Mouse (Mus musculus): ENCODE results near the gene 1700016D06Rik.

1700016D06Rik gene

GRCm38 (mm10) chr8:11701033-11701362 is at the start of gene 1700016D06Rik:
TSS of gene 1700016D06Rik (minus strand) at chr8:11701063.
- no peak for DNase-seq

GRCm38 (mm10) chr8:11749472-11749871 is 48.6 kb upstream of the 1700016D06Rik start:
- no peak for DNase-seq

- no peak for DNase-seq
Observed at GRCm38 (mm10) chr8:11746850-11747600, 46.2 kb upstream of the 1700016D06Rik start.

DNA sequence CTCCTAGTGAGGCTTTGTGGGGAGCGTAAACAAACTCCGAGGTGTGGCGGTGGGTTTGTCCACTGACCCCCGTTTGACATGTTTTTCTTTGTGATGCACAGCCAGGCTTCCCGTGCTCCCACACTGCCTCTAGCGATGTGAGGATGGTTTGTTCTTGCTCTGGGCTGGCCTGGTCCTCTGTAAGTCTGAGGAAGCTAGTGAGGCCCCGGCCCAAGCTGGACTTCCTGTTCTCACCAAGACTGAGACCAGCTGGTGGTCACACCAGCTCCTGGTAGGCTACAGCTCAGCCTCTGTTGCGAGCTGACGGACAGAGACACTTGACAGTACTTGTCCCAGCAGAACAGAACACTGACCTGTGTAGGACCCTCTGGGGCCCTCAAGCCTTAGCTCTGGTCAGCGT is 42.7 kb upstream of the 1700016D06Rik start:
- DNase-seq, result no peak

DNA sequence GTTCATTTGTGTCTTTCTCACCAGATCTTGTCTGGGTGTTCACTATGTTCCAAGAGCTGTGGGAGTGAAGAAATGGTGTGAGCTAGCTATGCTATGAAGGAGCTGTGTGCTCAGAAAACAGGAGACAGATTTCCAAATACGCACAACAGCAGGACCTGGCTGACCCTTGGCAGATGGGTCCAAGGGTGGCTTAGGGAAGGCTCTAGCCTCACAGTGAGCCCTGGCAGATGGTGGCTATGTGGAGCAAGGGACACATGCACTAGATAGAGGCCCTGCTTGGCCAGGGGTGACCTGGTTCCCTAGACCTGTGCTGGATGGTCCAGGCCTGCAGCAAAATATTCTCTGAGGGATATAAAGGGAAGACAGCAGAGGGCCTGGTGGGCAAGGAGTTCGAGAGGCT is 40.0 kb upstream of the 1700016D06Rik start:
- no peak for DNase-seq

GRCm38 (mm10) chr8:11739082-11739481 is 38.2 kb upstream of the 1700016D06Rik start:
- DNase-seq, result no peak

DNA sequence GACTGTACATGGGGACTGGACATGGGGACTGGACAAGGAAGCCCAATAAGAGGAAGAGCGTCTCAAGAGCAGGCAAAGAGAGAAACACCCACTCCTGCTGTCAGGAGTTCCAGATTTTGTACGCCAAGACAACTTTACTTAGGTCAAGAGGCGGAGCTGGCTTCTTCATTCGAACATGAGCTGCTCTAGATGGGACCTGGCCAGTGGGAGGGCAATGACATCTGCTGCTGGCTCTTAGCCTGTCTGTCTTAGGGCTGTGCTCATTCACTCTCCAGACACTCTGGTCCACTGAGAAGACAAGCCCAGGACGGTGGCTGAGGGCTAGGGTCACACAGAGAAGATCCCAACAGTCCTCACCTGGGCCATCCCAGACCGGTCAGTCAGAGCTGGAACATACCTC is 36.2 kb upstream of the 1700016D06Rik start:
- DNase-seq, result no peak

- no peak for DNase-seq
Observed at GRCm38 (mm10) chr8:11735672-11736235, 34.9 kb upstream of the 1700016D06Rik start.

GRCm38 (mm10) chr8:11730271-11730940 is 29.5 kb upstream of the 1700016D06Rik start:
- no peak for DNase-seq

- peak; percentile 49 for DNase-seq
Observed at GRCm38 (mm10) chr8:11728482-11729295, 27.8 kb upstream of the 1700016D06Rik start.

- DNase-seq, result peak; percentile 86
Observed at GRCm38 (mm10) chr8:11727651-11728481, 27.0 kb upstream of the 1700016D06Rik start, which contains the start of gene Arhgef7. TSS of gene Arhgef7 (plus strand) at chr8:11727721.

GRCm38 (mm10) chr8:11727273-11727650 is 26.4 kb upstream of the 1700016D06Rik start:
- DNase-seq, result no peak

DNA sequence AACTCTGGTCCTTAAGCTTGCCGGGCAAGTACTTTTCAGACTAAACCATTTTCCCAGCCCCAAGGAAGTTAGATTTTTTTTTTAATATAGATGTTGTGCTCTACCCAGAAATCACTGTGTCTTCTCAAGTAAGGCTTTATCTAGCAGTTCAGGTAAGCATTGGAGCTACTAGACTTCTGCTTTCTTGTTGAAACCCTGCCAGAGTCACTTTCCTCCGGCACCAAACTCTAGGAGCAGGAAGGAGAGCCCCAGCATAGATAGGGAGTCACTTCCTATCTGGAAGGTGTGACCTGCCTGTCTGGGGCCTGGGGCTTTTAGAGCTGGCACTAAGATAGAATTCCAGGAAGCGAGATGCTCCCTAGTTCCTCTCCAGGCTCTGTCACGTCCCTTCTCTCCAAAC is 16.3 kb upstream of the 1700016D06Rik start:
- DNase-seq, result no peak

DNA sequence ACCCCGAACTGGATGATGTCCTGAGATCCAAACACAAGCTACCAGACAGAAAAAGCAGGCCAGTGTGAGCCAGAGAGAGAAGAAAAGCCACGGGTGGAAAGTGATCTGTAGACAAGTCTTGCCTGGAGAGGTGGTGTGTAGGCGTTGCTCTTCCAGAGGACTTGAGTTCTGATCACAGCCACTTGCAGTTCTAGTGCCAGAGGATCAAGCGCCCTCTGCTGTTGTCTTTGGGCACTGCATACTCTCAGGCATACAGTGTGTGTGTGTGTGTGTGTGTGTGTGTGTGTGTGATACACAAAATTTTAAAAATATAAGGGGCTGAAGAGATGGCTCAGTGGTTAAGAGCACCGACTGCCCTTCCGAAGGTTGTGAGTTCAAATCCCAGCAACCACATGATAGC is 11.4 kb upstream of the 1700016D06Rik start:
- DNase-seq, result no peak

GRCm38 (mm10) chr8:11710415-11710814 is 9.6 kb upstream of the 1700016D06Rik start:
- no peak for DNase-seq

DNA sequence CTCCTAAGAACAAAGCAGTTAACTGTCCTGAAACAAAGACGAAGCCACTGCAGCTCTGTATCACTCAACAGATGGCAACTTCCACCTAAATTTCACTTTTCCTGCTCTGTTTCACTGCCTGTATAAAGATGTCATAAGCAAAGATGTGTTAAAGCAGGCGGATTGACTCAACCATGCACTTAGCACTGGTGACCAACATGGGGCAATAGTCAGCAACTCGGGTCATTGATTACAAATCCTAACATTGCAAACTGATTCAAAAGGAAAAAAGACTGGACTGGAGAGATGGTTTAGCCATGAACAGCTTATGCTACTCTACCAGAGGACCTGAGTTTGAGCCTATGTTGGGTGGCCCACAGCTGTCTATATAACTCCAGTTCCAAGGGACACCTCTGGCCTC is 8.7 kb upstream of the 1700016D06Rik start:
- DNase-seq, result no peak

DNA sequence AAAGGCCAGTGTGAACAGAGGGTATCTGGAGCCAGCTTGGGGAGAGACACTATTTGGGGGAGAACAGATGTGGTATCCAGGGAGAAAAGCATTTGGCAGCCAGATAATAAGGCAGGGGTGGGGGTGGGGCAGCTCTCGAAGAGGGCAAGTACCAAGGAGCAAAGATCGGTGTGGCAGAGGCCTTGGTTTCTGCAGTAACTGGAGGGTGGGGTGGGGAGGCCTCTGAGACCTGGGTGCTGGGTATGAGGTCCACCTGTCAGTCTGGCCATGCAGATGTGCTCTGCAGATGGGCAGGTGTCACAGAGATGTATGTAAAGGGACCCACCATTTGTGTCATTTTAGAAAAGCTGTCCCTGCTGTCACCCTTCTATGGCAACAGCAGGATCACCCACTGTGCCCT is 8.0 kb upstream of the 1700016D06Rik start:
- DNase-seq, result no peak

- DNase-seq, result no peak
Observed at GRCm38 (mm10) chr8:11707701-11708100, 6.8 kb upstream of the 1700016D06Rik start.

DNA sequence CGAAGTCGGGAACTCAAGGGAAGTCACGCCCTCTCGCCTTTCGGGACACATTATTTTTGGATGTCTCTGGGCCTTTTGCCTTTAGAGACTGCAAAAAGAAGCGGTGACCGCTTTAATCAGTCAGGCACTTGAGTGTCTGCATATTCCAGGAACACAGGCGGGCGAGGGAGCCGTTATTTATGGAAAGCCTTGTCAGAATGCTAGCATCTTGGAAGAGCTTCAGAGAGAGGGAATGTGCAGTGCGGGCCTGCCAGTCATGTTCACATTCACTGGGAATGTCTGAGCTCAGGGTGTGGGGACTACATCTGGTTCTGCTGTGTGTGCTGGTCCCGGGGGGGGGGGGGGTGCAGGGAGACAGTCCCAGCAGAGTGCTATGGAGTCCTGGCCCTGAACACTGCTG is 5.0 kb upstream of the 1700016D06Rik start:
- no peak for DNase-seq

GRCm38 (mm10) chr8:11704716-11705420 is 4.0 kb upstream of the 1700016D06Rik start:
- DNase-seq, result no peak

DNA sequence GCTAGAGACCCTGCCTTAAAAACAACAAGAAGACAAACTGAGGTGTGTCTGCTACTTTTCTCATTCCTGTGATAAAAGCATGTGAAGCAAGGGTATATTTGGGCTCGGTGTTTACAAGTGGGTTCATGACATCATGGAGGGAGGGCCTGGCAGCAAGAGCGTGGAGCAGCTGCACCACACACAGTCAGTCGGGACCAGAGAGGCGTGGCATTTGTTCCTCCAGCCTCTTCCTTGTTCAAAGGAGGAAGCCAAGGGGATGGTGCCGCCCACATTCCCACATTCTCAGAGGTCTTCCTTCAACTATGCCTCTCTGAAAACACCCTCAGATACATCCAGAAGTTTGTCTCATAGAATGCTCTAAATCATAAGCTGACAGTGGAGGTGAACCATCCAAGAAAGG is 2.9 kb upstream of the 1700016D06Rik start:
- no peak for DNase-seq

DNA sequence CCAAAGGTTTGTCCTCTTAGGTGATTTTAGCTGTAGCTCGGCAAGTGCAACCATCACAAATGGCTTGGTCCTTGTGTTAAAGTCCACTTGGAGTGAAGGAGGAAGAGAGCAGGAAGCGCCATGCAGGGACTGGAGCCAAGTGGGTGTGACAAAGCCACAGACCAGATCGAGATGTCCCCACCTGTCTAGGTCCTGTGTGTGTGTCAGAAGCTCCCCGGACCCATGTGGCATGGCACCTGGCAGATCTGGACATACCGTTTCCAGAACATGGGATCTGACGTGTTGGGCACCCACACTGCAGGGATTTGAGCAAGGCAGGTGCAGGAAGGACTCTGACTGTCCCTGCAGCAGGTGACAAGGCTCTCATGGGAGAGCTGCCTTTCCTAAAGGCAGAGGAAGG is 565 bp upstream of the 1700016D06Rik start:
- DNase-seq, result no peak
